Mouse (Mus musculus): Measurements from ENCODE around the gene Serpina3b. TPM values are rescaled to one million over a fixed set of nuclear protein-coding genes. Genes with fewer than 3 reads are reported as not detected.

The Serpina3b gene
- polyA plus RNA-seq, 1 experiment from 2014 or later: not detected

- no peaks in the 10 kb centered on the region for H3K4me1 ChIP-seq (ENCODE audit: insufficient read depth, low read length)
- H3K4me3 ChIP-seq (ENCODE audit: low read length): no peak overlapping the region
- no peaks in the 10 kb centered on the region for H3K27me3 ChIP-seq (ENCODE audit: insufficient read depth, low read length)
- no peaks in the 10 kb centered on the region for H3K36me3 ChIP-seq (ENCODE audit: insufficient read depth, low read length)
- H3K4me2 ChIP-seq (replicated peaks; ENCODE audit: low read depth, low read length): no peak overlapping the region
- WGBS: 78% methylated on average over 2 of the region's 2 CpGs
- H3K9ac ChIP-seq (replicated peaks; ENCODE audit: low read length): no peak overlapping the region
- ATAC-seq (ENCODE audit: low FRiP score, low TSS enrichment): no peak
- H3K27ac ChIP-seq (ENCODE audit: low read length): no peak overlapping the region
- no peaks in the 10 kb centered on the region for H3K9me3 ChIP-seq (ENCODE audit: low read length)
Measured at GRCm38 (mm10) chr12:104123996-104124395, 3.8 kb upstream of the Serpina3b start.

- H3K4me2 ChIP-seq (replicated peaks; ENCODE audit: low read depth, low read length): no peak overlapping the region
- WGBS: 51% methylated on average over 5 of the region's 5 CpGs
- H3K27ac ChIP-seq (ENCODE audit: low read length): no peak overlapping the region
- no peaks in the 10 kb centered on the region for H3K9me3 ChIP-seq (ENCODE audit: low read length)
- no peaks in the 10 kb centered on the region for H3K27me3 ChIP-seq (ENCODE audit: insufficient read depth, low read length)
- no peaks in the 10 kb centered on the region for H3K4me1 ChIP-seq (ENCODE audit: insufficient read depth, low read length)
- no peaks in the 10 kb centered on the region for H3K36me3 ChIP-seq (ENCODE audit: insufficient read depth, low read length)
- ATAC-seq (ENCODE audit: low FRiP score, low TSS enrichment): no peak
- no peak overlapping the region for H3K4me3 ChIP-seq (ENCODE audit: low read length)
- H3K9ac ChIP-seq (replicated peaks; ENCODE audit: low read length): no peak overlapping the region
Measured at GRCm38 (mm10) chr12:104125021-104125560, 2.7 kb upstream of the Serpina3b start.

- H3K4me1 ChIP-seq (ENCODE audit: insufficient read depth, low read length): no peaks in the 10 kb centered on the region
- no peak overlapping the region for H3K27ac ChIP-seq (ENCODE audit: low read length)
- no peaks in the 10 kb centered on the region for H3K36me3 ChIP-seq (ENCODE audit: insufficient read depth, low read length)
- no peaks in the 10 kb centered on the region for H3K27me3 ChIP-seq (ENCODE audit: insufficient read depth, low read length)
- no peak overlapping the region for H3K9ac ChIP-seq (replicated peaks; ENCODE audit: low read length)
- no peak overlapping the region for H3K4me2 ChIP-seq (replicated peaks; ENCODE audit: low read depth, low read length)
- H3K4me3 ChIP-seq (ENCODE audit: low read length): no peak overlapping the region
- H3K9me3 ChIP-seq (ENCODE audit: low read length): no peaks in the 10 kb centered on the region
- no peak for ATAC-seq (ENCODE audit: low FRiP score, low TSS enrichment)
Measured at GRCm38 (mm10) chr12:104131041-104131440, 3.2 kb downstream of the Serpina3b start.

GRCm38 (mm10) chr12:104138216-104138615 lies 10.4 kb downstream of the Serpina3b start:
- Histone ChIP-seq H3K36me3 (ENCODE audit: insufficient read depth, low read length) (no peaks in the 10 kb centered on the region), H3K4me1 (ENCODE audit: insufficient read depth, low read length) (no peaks in the 10 kb centered on the region), H3K4me3 (ENCODE audit: low read length) (no peak overlapping the region), H3K4me2 (replicated peaks; ENCODE audit: low read depth, low read length) (no peak overlapping the region), H3K27ac (ENCODE audit: low read length) (no peak overlapping the region), H3K9ac (replicated peaks; ENCODE audit: low read length) (no peak overlapping the region), H3K27me3 (ENCODE audit: insufficient read depth, low read length) (no peaks in the 10 kb centered on the region), H3K9me3 (ENCODE audit: low read length) (no peaks in the 10 kb centered on the region)
- 81% methylated on average over 2 of the region's 2 CpGs for WGBS
- no peak for ATAC-seq (ENCODE audit: low FRiP score, low TSS enrichment)

GRCm38 (mm10) chr12:104140543-104141103 lies 12.8 kb downstream of the Serpina3b start:
- no peaks in the 10 kb centered on the region for H3K27me3 ChIP-seq (ENCODE audit: insufficient read depth, low read length)
- H3K4me1 ChIP-seq (ENCODE audit: insufficient read depth, low read length): no peaks in the 10 kb centered on the region
- WGBS: 88% methylated on average over 4 of the region's 4 CpGs
- H3K9me3 ChIP-seq (ENCODE audit: low read length): no peaks in the 10 kb centered on the region
- no peak overlapping the region for H3K9ac ChIP-seq (replicated peaks; ENCODE audit: low read length)
- no peaks in the 10 kb centered on the region for H3K36me3 ChIP-seq (ENCODE audit: insufficient read depth, low read length)
- no peak overlapping the region for H3K27ac ChIP-seq (ENCODE audit: low read length)
- H3K4me2 ChIP-seq (replicated peaks; ENCODE audit: low read depth, low read length): no peak overlapping the region
- no peak for ATAC-seq (ENCODE audit: low FRiP score, low TSS enrichment)
- H3K4me3 ChIP-seq (ENCODE audit: low read length): no peak overlapping the region

GRCm38 (mm10) chr12:104141506-104141905 lies 13.7 kb downstream of the Serpina3b start:
- Histone ChIP-seq H3K4me2 (replicated peaks; ENCODE audit: low read depth, low read length) (no peak overlapping the region), H3K4me1 (ENCODE audit: insufficient read depth, low read length) (no peaks in the 10 kb centered on the region), H3K27me3 (ENCODE audit: insufficient read depth, low read length) (no peaks in the 10 kb centered on the region), H3K9me3 (ENCODE audit: low read length) (no peaks in the 10 kb centered on the region), H3K27ac (ENCODE audit: low read length) (no peak overlapping the region), H3K36me3 (ENCODE audit: insufficient read depth, low read length) (no peaks in the 10 kb centered on the region), H3K4me3 (ENCODE audit: low read length) (no peak overlapping the region), H3K9ac (replicated peaks; ENCODE audit: low read length) (no peak overlapping the region)
- no peak for ATAC-seq (ENCODE audit: low FRiP score, low TSS enrichment)
- WGBS: 80% methylated on average over 1 of the region's 1 CpGs

GRCm38 (mm10) chr12:104142427-104142826 lies 14.6 kb downstream of the Serpina3b start:
- Histone ChIP-seq H3K27me3 (ENCODE audit: insufficient read depth, low read length) (no peaks in the 10 kb centered on the region), H3K4me1 (ENCODE audit: insufficient read depth, low read length) (no peaks in the 10 kb centered on the region), H3K4me3 (ENCODE audit: low read length) (no peak overlapping the region), H3K9me3 (ENCODE audit: low read length) (no peaks in the 10 kb centered on the region), H3K9ac (replicated peaks; ENCODE audit: low read length) (no peak overlapping the region), H3K36me3 (ENCODE audit: insufficient read depth, low read length) (no peaks in the 10 kb centered on the region), H3K27ac (ENCODE audit: low read length) (no peak overlapping the region), H3K4me2 (replicated peaks; ENCODE audit: low read depth, low read length) (no peak overlapping the region)
- ATAC-seq (ENCODE audit: low FRiP score, low TSS enrichment): no peak
- 82% methylated on average over 1 of the region's 1 CpGs for WGBS

GRCm38 (mm10) chr12:104143286-104143685 lies 15.5 kb downstream of the Serpina3b start:
- H3K9me3 ChIP-seq (ENCODE audit: low read length): no peaks in the 10 kb centered on the region
- WGBS: 75% methylated on average over 1 of the region's 1 CpGs
- no peaks in the 10 kb centered on the region for H3K27me3 ChIP-seq (ENCODE audit: insufficient read depth, low read length)
- no peak for ATAC-seq (ENCODE audit: low FRiP score, low TSS enrichment)
- no peak overlapping the region for H3K4me3 ChIP-seq (ENCODE audit: low read length)
- H3K4me1 ChIP-seq (ENCODE audit: insufficient read depth, low read length): no peaks in the 10 kb centered on the region
- no peak overlapping the region for H3K4me2 ChIP-seq (replicated peaks; ENCODE audit: low read depth, low read length)
- H3K36me3 ChIP-seq (ENCODE audit: insufficient read depth, low read length): no peaks in the 10 kb centered on the region
- H3K9ac ChIP-seq (replicated peaks; ENCODE audit: low read length): no peak overlapping the region
- no peak overlapping the region for H3K27ac ChIP-seq (ENCODE audit: low read length)

- H3K9me3 ChIP-seq (ENCODE audit: low read length): no peaks in the 10 kb centered on the region
- no peak overlapping the region for H3K4me3 ChIP-seq (ENCODE audit: low read length)
- H3K36me3 ChIP-seq (ENCODE audit: insufficient read depth, low read length): no peaks in the 10 kb centered on the region
- H3K9ac ChIP-seq (replicated peaks; ENCODE audit: low read length): no peak overlapping the region
- H3K27me3 ChIP-seq (ENCODE audit: insufficient read depth, low read length): no peaks in the 10 kb centered on the region
- 89% methylated on average over 2 of the region's 2 CpGs for WGBS
- no peak overlapping the region for H3K4me2 ChIP-seq (replicated peaks; ENCODE audit: low read depth, low read length)
- H3K4me1 ChIP-seq (ENCODE audit: insufficient read depth, low read length): no peaks in the 10 kb centered on the region
- no peak overlapping the region for H3K27ac ChIP-seq (ENCODE audit: low read length)
- ATAC-seq (ENCODE audit: low FRiP score, low TSS enrichment): no peak
Measured at GRCm38 (mm10) chr12:104145571-104145970, 17.8 kb downstream of the Serpina3b start.

GRCm38 (mm10) chr12:104151989-104152388 lies 24.2 kb downstream of the Serpina3b start:
- WGBS: 73% methylated on average over 2 of the region's 2 CpGs
- no peak for ATAC-seq (ENCODE audit: low FRiP score, low TSS enrichment)
- Histone ChIP-seq H3K36me3 (ENCODE audit: insufficient read depth, low read length) (no peaks in the 10 kb centered on the region), H3K27ac (ENCODE audit: low read length) (no peak overlapping the region), H3K9ac (replicated peaks; ENCODE audit: low read length) (no peak overlapping the region), H3K4me1 (ENCODE audit: insufficient read depth, low read length) (no peaks in the 10 kb centered on the region), H3K4me2 (replicated peaks; ENCODE audit: low read depth, low read length) (no peak overlapping the region), H3K4me3 (ENCODE audit: low read length) (no peak overlapping the region), H3K9me3 (ENCODE audit: low read length) (no peaks in the 10 kb centered on the region), H3K27me3 (ENCODE audit: insufficient read depth, low read length) (no peaks in the 10 kb centered on the region)

All from kidney, embryonic 16.5 days (tissue).